Mouse (Mus musculus) cortical plate, adult 2 months (tissue): ENCODE measurements around the gene Krt4.

ENCODE experiments used
- CTCF ChIP-seq: fragments of 200-500 bp; IDR thresholded peaks from 2 replicates; pipeline ENCODE4 v1.5.1; 2011; ENCODE audit warnings: mild to moderate bottlenecking, control low read depth, low read length; ENCODE audit not compliant: insufficient read depth; ENCODE audit errors: extremely low read depth
- POLR2A ChIP-seq: fragments of 200-500 bp; IDR thresholded peaks from 2 replicates; pipeline ENCODE4 v1.6.1; 2011; ENCODE audit warnings: mild to moderate bottlenecking, low read length, control low read depth; ENCODE audit not compliant: insufficient read depth; ENCODE audit errors: extremely low read depth

DNA sequence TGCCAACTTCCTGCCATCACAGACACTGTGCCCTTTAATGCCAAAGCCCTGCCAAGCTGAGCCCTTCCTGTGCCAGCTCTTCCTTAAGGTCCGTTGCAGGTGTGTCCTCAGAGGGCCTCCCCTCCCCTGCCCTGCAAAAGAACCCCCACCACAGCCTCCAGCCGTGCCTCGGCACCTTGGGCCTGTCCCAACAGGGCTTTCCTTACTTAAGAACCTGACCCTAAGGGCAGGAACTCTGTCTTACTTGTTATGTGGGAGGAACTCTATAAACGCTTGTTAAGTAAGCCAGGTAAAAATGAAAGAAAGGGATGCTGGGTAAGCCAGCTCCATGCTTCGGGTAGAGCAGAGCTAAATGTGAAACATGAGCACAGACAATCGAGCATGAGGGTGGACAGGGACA, 8.5 kb upstream of the Krt4 start:
- no peak for TF ChIP-seq CTCF
- no peak for TF ChIP-seq POLR2A
